Mouse (Mus musculus) G1E-ER4 (cell line): Measurements from ENCODE around the gene Otulin. TPM values are rescaled to one million over a fixed set of nuclear protein-coding genes. Genes with fewer than 3 reads are reported as not detected.

Experiments
- GATA1 ChIP-seq: IDR thresholded peaks from one replicate; pipeline ENCODE4 v1.8.0; 2012; ENCODE audit warnings: low read length, inconsistent platforms
- polyA plus RNA-seq: library from polyadenylated mRNA; stranded (reverse); fragments of >175 nt; gene quantifications from 2 replicates; pipeline ENCODE4 v1.2.3, GENCODE M21; 2012

Gene Otulin
- polyA plus RNA-seq, 1 experiment = 38.0 TPM

GRCm38 (mm10) chr15:27662699-27663098 lies 32.2 kb upstream of the Otulin start:
- TF ChIP-seq GATA1 = no peak

GRCm38 (mm10) chr15:27661696-27662095 lies 31.2 kb upstream of the Otulin start:
- no peak for TF ChIP-seq GATA1

- no peak for TF ChIP-seq GATA1
Measured at GRCm38 (mm10) chr15:27659592-27660244, 29.2 kb upstream of the Otulin start.

GRCm38 (mm10) chr15:27659143-27659542 lies 28.6 kb upstream of the Otulin start:
- TF ChIP-seq GATA1 = no peak

- no peak for TF ChIP-seq GATA1
Measured at GRCm38 (mm10) chr15:27658356-27658755, 27.9 kb upstream of the Otulin start.

GRCm38 (mm10) chr15:27657866-27658265 lies 27.4 kb upstream of the Otulin start:
- TF ChIP-seq GATA1 = no peak

- TF ChIP-seq GATA1 = no peak
Measured at GRCm38 (mm10) chr15:27656626-27657025, 26.1 kb upstream of the Otulin start.

- no peak for TF ChIP-seq GATA1
Measured at GRCm38 (mm10) chr15:27655015-27655414, 24.5 kb upstream of the Otulin start.

GRCm38 (mm10) chr15:27647686-27648085 lies 17.2 kb upstream of the Otulin start:
- no peak for TF ChIP-seq GATA1

- no peak for TF ChIP-seq GATA1
Measured at GRCm38 (mm10) chr15:27646665-27647064, 16.2 kb upstream of the Otulin start.

GRCm38 (mm10) chr15:27645250-27645649 lies 14.8 kb upstream of the Otulin start:
- no peak for TF ChIP-seq GATA1

- TF ChIP-seq GATA1 = no peak
Measured at GRCm38 (mm10) chr15:27642895-27643294, 12.4 kb upstream of the Otulin start.

GRCm38 (mm10) chr15:27641171-27641570 lies 10.7 kb upstream of the Otulin start:
- no peak for TF ChIP-seq GATA1

GRCm38 (mm10) chr15:27633941-27634900 lies 3.7 kb upstream of the Otulin start:
- no peak for TF ChIP-seq GATA1

GRCm38 (mm10) chr15:27629800-27630600 lies 493 bp downstream of the Otulin start:
- TF ChIP-seq GATA1 = no peak

- TF ChIP-seq GATA1 = no peak
Measured at GRCm38 (mm10) chr15:27629046-27629445, 1.4 kb downstream of the Otulin start.
